ENCODE assay signal across 18 mouse cellular contexts in the genomic region with DNA sequence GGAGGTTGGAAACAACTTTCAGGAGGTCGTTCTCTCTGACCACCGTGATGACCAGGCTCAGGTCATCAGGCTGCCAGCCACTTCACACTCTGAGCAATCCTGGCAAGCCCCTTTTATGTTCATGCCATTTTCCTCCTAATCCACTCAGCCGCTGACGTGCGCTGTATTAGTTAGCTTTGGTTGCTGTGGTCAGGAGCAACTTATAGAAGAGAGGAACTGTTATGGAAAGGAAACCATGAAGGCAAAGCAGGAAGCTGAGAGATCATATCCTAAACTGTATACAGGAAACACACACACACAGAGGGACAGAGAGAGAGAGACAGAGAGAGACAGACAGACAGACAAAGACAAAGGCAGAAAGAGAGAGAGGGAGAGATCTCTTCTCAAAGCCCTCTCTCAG. TPM values are rescaled to one million over a fixed set of nuclear protein-coding genes. Genes with fewer than 3 reads are reported as not detected.
"Had no signal": no experiment of that assay in that cellular context is flagged by ENCODE, and none has a peak within 500 bp of the region (broad histone marks: within the 10 kb centered on the region; RNA-seq: fewer than 3 reads in every experiment).

No protein-coding gene starts in this region.

- H3K4me2 ChIP-seq: limb, embryonic 15.5 days; liver, embryonic 12.5 days; lung, embryonic 14.5 days; midbrain, embryonic 13.5 days had no signal

- H3K36me3 ChIP-seq: limb, embryonic 15.5 days; liver, embryonic 12.5 days; midbrain, embryonic 13.5 days had no signal

- H3K4me1 ChIP-seq: limb, embryonic 15.5 days; liver, embryonic 12.5 days; midbrain, embryonic 13.5 days had no signal

- H3K4me3 ChIP-seq: left cerebral cortex, adult 2 months; limb, embryonic 15.5 days; liver, embryonic 12.5 days; midbrain, embryonic 13.5 days had no signal

- H3K9ac ChIP-seq: limb, embryonic 15.5 days; liver, embryonic 12.5 days; lung, embryonic 14.5 days; midbrain, embryonic 13.5 days had no signal

- H3K27me3 ChIP-seq: limb, embryonic 15.5 days; liver, embryonic 12.5 days; midbrain, embryonic 13.5 days had no signal

- H3K9me3 ChIP-seq: limb, embryonic 15.5 days; liver, embryonic 12.5 days; midbrain, embryonic 13.5 days had no signal

- DNase-seq: kidney, postnatal 25 days; lung, embryonic 14.5 days; lung, postnatal 10 days; lung, postnatal 4 days; retina, postnatal 1 day; right cerebral cortex, postnatal 4 days; spleen, adult 18-20 months; thymus, adult 18-20 months; thymus, postnatal 14 days had no signal

- ATAC-seq: intestine, postnatal 0 days; liver, embryonic 12.5 days; midbrain, embryonic 13.5 days had no signal

- H3K27ac ChIP-seq: left cerebral cortex, adult 2 months; limb, embryonic 15.5 days; liver, embryonic 12.5 days; midbrain, embryonic 13.5 days had no signal

RNA-seq across cellular contexts. Expression of gene Ccl28, which starts 15.7 kb away (rescaled TPM):
- total RNA-seq: neutrophil, adult 5-6 weeks had no signal
- polyA plus RNA-seq: kidney, embryonic 14.5 days; limb, embryonic 15.5 days; liver, embryonic 12.5 days; liver, embryonic 16.5 days; neural tube, embryonic 11.5 days had no signal
